Mouse (Mus musculus) liver, postnatal 0 days (tissue): Measurements from ENCODE around the gene Amot.

Experiments
- CTCF ChIP-seq: sonication (generic); IDR thresholded peaks from 2 replicates; pipeline ENCODE4 v1.5.1; 2016; ENCODE audit warnings: antibody characterized with exemption, low read depth
- EP300 ChIP-seq: IDR thresholded peaks from 2 replicates; pipeline ENCODE4 v1.6.1; 2016; ENCODE audit warnings: antibody characterized with exemption, low read depth, mild to moderate bottlenecking

DNA sequence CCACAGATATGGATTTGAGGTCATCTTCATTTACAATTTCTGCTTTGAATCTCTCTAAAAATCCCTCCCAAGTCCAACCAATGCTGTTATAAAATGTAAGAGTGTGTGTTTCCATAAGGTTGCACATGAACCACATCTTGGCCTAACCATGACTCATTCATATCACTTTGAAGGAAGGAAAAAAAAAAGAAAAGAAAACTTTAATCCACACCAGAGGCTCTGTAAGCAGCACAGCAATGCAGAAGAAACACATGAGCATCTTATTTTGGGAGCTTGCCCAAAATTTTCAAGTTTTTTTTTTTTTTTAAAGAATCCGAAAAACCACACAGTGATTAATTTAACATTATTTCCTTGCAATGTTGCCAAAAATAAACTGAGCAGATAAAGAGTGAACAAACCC is 14.2 kb downstream of the Amot start:
- TF ChIP-seq CTCF, result no peak
- TF ChIP-seq EP300, result no peak
